Mouse (Mus musculus) limb, embryonic 13.5 days (tissue): Measurements from ENCODE around the gene Fbxw4. TPM values are rescaled to one million over a fixed set of nuclear protein-coding genes. Genes with fewer than 3 reads are reported as not detected.

Experiments
- ATAC-seq: fragments of 200-750 bp; cut with Nextera tagmentation; 2 replicates; pipeline ENCODE4 v1.8.0; 2017; ENCODE audit warnings: low read depth, moderate number of reproducible peaks, moderate TSS enrichment; ENCODE audit not compliant: low FRiP score
- H3K27ac ChIP-seq: fragments of 300-500 bp; sonication (generic); 2 replicates; pipeline ENCODE4 v1.5.1; 2015; ENCODE audit warnings: inconsistent platforms, mild to moderate bottlenecking, moderate library complexity
- H3K27me3 ChIP-seq: fragments of 300-500 bp; sonication (generic); 2 replicates; pipeline ENCODE4 v1.6.1; 2015; ENCODE audit warnings: mild to moderate bottlenecking, inconsistent platforms
- H3K36me3 ChIP-seq: fragments of 300-500 bp; sonication (generic); 2 replicates; pipeline ENCODE4 v1.6.1; 2015; ENCODE audit warnings: inconsistent platforms, mild to moderate bottlenecking, moderate library complexity
- H3K4me1 ChIP-seq: fragments of 300-500 bp; sonication (generic); 2 replicates; pipeline ENCODE4 v1.6.1; 2015; ENCODE audit warnings: inconsistent platforms
- H3K4me2 ChIP-seq: fragments of 300-500 bp; sonication (generic); replicated peaks from 2 replicates; pipeline ENCODE4 v1.6.1; 2015; ENCODE audit warnings: inconsistent platforms, mild to moderate bottlenecking, moderate library complexity
- H3K4me3 ChIP-seq: fragments of 300-500 bp; sonication (generic); 2 replicates; pipeline ENCODE4 v1.5.1; 2015; ENCODE audit warnings: moderate library complexity, mild to moderate bottlenecking, inconsistent platforms
- H3K9ac ChIP-seq: fragments of 300-500 bp; sonication (generic); 2 replicates; pipeline ENCODE4 v1.6.1; 2015; ENCODE audit warnings: mild to moderate bottlenecking, inconsistent platforms
- H3K9me3 ChIP-seq: fragments of 300-500 bp; sonication (generic); 2 replicates; pipeline ENCODE4 v1.6.1; 2016; ENCODE audit warnings: inconsistent platforms
- WGBS: fragments of 180-500 bp; shearing (Covaris S2); methylation state at CpG from one replicate; pipeline ENCODE4 v1.1.7; 2015; 5-methylcytosine and 5-hydroxymethylcytosine counted together
- polyA plus RNA-seq: library from polyadenylated mRNA; unstranded; fragments of >200 nt; fragmentation: Nextera tagmentation; extraction: Ambion mirVana; gene quantifications from 2 replicates; pipeline ENCODE4 v1.2.1, GENCODE M21; 2015

Fbxw4 gene
- polyA plus RNA-seq, 1 experiment from 2014 or later, result 5.6 TPM

DNA sequence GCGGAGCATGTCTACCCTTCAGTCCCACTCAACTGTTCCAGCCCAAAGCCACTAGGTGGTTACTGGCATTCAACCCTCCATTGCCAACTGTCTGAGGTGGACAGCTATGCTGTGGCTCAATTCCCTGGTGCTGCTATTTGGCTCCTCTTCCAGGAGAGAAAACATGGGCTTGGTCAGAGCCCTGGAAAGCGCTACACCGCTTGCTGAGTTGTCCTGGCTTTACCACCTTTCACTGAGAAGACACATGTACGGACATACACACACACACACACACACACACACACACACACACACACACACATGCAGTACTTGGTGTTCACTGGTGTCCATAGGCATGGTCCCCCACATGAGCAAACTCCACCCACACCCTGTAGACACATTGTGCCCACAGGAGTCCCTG, 53.4 kb downstream of the Fbxw4 start:
- Histone ChIP-seq H3K4me3 (no peak overlapping the region), H3K4me1 (peaks cover 13% of the 10 kb centered on the region), H3K27ac (no peak overlapping the region), H3K4me2 (no peak overlapping the region), H3K9me3 (no peaks in the 10 kb centered on the region), H3K9ac (no peak overlapping the region; the same call in 1 of the 2 replicates), H3K36me3 (peaks cover 17% of the 10 kb centered on the region), H3K27me3 (no peaks in the 10 kb centered on the region)
- no peak for ATAC-seq
- 92% methylated on average over 4 of the region's 4 CpGs for WGBS

GRCm38 (mm10) chr19:45602606-45603005, 57.5 kb downstream of the Fbxw4 start:
- no peak overlapping the region for H3K27ac ChIP-seq
- H3K9ac ChIP-seq, result no peak overlapping the region
- H3K4me3 ChIP-seq, result no peak overlapping the region
- H3K9me3 ChIP-seq, result no peaks in the 10 kb centered on the region
- H3K27me3 ChIP-seq, result no peaks in the 10 kb centered on the region
- no peak for ATAC-seq
- peaks cover 7% of the 10 kb centered on the region for H3K4me1 ChIP-seq
- H3K36me3 ChIP-seq, result peaks cover 19% of the 10 kb centered on the region
- H3K4me2 ChIP-seq, result no peak overlapping the region
- WGBS, result 81% methylated on average over 5 of the region's 5 CpGs

DNA sequence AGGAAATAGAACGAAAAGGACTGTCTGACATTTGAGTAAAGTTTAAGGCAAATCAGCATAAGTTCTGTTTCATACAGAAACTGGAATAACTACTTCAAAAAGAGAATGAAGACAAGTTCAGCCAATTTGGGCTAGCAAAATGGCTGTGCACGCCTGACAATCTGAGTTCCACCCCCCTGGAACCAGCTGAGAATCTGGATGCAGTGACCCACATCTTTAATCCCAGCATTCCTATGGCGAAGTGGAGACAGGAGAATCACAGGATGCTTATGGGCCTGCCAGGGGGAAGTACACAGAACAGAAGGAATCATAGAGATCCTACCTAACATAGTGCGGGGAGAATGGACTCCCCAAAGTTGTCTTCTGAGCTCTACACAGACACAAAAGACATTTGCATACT, 63.0 kb downstream of the Fbxw4 start:
- ATAC-seq, result no peak
- Histone ChIP-seq H3K36me3 (peaks cover 16% of the 10 kb centered on the region), H3K4me2 (no peak overlapping the region), H3K4me3 (no peak overlapping the region), H3K9ac (no peak overlapping the region), H3K4me1 (peaks cover 8% of the 10 kb centered on the region; the same call in 1 of the 2 replicates), H3K27me3 (no peaks in the 10 kb centered on the region), H3K27ac (no peak overlapping the region), H3K9me3 (no peaks in the 10 kb centered on the region)
- 82% methylated on average over 4 of the region's 4 CpGs for WGBS

DNA sequence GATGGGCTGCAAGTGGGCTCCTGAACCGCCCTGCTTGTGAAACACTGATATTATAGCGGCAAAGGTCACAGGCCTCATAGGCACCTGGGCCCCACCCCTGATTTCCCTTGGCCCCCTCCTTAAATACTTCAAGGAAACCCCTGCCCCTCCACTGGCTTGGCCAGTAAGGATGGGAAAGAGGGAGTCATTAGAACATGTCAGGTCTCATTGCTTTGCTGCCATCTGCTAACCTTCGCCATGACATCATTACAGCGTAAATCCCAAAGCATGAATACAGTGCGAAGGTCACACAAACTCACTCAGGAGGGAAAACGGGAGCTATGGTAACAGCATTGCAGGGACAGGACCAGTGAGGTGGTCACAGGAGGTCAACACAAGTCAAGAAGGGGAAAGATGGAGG, 63.7 kb downstream of the Fbxw4 start:
- no peak overlapping the region for H3K4me2 ChIP-seq
- no peak overlapping the region for H3K4me3 ChIP-seq
- no peak for ATAC-seq
- peaks cover 8% of the 10 kb centered on the region; the same call in 1 of the 2 replicates for H3K4me1 ChIP-seq
- H3K27me3 ChIP-seq, result no peaks in the 10 kb centered on the region
- no peak overlapping the region for H3K9ac ChIP-seq
- peaks cover 18% of the 10 kb centered on the region for H3K36me3 ChIP-seq
- no peaks in the 10 kb centered on the region for H3K9me3 ChIP-seq
- 76% methylated on average over 6 of the region's 6 CpGs for WGBS
- H3K27ac ChIP-seq, result no peak overlapping the region

DNA sequence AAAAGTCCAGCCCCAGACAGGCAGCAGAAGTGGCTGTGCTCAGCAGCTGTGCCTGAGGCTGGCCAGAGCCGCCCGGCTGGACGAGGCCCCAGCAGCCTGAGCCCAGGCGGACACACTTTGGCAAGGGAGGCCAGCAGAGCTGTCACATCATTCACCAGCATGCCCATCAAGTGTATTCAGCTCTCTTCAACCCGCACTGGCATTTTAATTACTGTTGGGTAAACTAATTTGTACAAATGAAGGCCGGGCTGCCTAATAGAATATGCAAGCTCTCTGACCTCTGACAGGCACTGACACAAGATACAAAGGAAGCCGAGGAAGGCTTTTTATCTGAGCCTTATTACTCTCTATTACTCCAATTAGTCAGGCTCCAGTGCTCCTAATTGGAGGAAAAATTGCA, 64.1 kb downstream of the Fbxw4 start:
- H3K4me3 ChIP-seq, result no peak overlapping the region
- H3K36me3 ChIP-seq, result peaks cover 20% of the 10 kb centered on the region
- H3K27me3 ChIP-seq, result no peaks in the 10 kb centered on the region
- 35% methylated on average over 7 of the region's 7 CpGs for WGBS
- no peaks in the 10 kb centered on the region for H3K9me3 ChIP-seq
- peaks cover 8% of the 10 kb centered on the region; the same call in 1 of the 2 replicates for H3K4me1 ChIP-seq
- H3K9ac ChIP-seq, result 0 out of 2 replicates have a peak overlapping the region, but pooled peaks have one; percentile 45
- no peak overlapping the region for H3K27ac ChIP-seq
- no peak overlapping the region for H3K4me2 ChIP-seq
- ATAC-seq, result no peak

DNA sequence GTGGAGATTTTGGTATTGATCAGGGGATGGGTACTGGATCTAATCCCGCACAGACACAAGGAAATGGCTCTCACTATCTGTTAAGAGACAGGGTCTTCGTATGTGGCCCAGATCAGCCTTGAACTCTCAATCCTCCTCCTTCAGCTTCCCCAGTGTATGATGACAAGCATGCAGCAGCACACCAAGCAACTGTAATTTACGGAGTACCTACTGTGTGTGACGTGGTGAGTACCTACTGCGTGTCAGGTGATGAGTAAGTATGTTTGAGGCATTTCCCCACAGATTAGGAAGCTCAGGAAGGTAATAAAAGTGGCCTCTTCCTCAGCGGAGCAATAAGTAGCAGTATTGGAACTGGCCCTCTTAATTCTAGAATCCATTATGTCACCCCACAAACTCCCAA, 64.6 kb downstream of the Fbxw4 start:
- peaks cover 8% of the 10 kb centered on the region; the same call in 1 of the 2 replicates for H3K4me1 ChIP-seq
- H3K9me3 ChIP-seq, result no peaks in the 10 kb centered on the region
- H3K36me3 ChIP-seq, result peaks cover 23% of the 10 kb centered on the region
- no peak overlapping the region for H3K4me2 ChIP-seq
- H3K27me3 ChIP-seq, result no peaks in the 10 kb centered on the region
- no peak overlapping the region for H3K4me3 ChIP-seq
- WGBS, result 87% methylated on average over 6 of the region's 6 CpGs
- no peak overlapping the region for H3K9ac ChIP-seq
- no peak overlapping the region for H3K27ac ChIP-seq
- no peak for ATAC-seq

GRCm38 (mm10) chr19:45594079-45594478, 66.0 kb downstream of the Fbxw4 start:
- no peaks in the 10 kb centered on the region for H3K9me3 ChIP-seq
- H3K4me2 ChIP-seq, result no peak overlapping the region
- ATAC-seq, result no peak
- no peak overlapping the region for H3K27ac ChIP-seq
- peaks cover 8% of the 10 kb centered on the region; the same call in 1 of the 2 replicates for H3K4me1 ChIP-seq
- H3K36me3 ChIP-seq, result peaks cover 22% of the 10 kb centered on the region
- no peaks in the 10 kb centered on the region for H3K27me3 ChIP-seq
- WGBS, result 89% methylated on average over 7 of the region's 7 CpGs
- H3K9ac ChIP-seq, result no peak overlapping the region
- no peak overlapping the region for H3K4me3 ChIP-seq

DNA sequence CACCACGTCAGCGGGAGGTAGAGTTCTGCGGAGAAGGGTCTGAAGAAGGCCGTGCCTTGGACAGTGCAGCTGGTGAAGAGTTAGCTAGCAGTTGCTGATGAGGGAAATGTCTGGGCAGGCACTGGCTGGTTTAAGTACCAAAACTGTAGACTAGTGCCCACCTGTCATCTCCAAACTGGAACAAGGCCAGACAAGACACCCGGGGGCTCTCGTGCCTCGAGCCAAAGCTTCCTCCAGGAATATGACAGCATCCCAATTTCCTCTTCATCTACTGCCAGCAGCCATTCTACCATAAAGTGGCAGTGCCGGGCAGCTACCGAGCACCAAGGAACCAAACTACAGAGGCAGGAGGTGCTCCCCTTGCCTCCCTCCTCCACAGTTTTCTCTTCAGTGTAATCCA, 67.2 kb downstream of the Fbxw4 start:
- ATAC-seq, result no peak
- no peak overlapping the region for H3K27ac ChIP-seq
- no peaks in the 10 kb centered on the region for H3K9me3 ChIP-seq
- H3K36me3 ChIP-seq, result peaks cover 29% of the 10 kb centered on the region
- no peak overlapping the region for H3K4me2 ChIP-seq
- H3K4me3 ChIP-seq, result no peak overlapping the region
- 85% methylated on average over 9 of the region's 9 CpGs for WGBS
- H3K4me1 ChIP-seq, result peaks cover 8% of the 10 kb centered on the region; the same call in 1 of the 2 replicates
- no peak overlapping the region for H3K9ac ChIP-seq
- H3K27me3 ChIP-seq, result no peaks in the 10 kb centered on the region

DNA sequence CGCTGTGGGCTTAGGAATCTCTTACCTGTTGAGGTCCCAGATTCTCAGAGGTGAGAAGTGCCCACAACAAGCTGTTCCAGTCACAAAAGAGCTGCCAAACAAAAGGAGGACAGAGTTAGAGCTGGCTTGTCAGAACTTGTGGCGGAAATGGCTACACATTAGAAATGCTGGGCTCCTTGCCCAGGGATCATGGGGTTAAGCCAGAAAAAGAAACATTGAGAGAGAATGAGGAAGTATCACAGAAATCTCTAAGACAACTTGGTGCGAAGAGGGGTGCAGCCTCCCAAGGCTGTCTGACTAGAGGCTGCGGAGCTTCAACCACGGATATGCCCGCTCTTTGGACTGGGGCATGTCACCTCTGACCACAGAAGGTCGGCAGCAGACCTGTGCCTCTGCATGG, 68.4 kb downstream of the Fbxw4 start:
- Histone ChIP-seq H3K36me3 (peaks cover 35% of the 10 kb centered on the region), H3K4me3 (no peak overlapping the region), H3K9me3 (no peaks in the 10 kb centered on the region), H3K4me2 (no peak overlapping the region), H3K4me1 (peaks cover 8% of the 10 kb centered on the region; the same call in 1 of the 2 replicates), H3K27me3 (no peaks in the 10 kb centered on the region), H3K27ac (no peak overlapping the region), H3K9ac (no peak overlapping the region)
- no peak for ATAC-seq
- WGBS, result 90% methylated on average over 7 of the region's 7 CpGs

DNA sequence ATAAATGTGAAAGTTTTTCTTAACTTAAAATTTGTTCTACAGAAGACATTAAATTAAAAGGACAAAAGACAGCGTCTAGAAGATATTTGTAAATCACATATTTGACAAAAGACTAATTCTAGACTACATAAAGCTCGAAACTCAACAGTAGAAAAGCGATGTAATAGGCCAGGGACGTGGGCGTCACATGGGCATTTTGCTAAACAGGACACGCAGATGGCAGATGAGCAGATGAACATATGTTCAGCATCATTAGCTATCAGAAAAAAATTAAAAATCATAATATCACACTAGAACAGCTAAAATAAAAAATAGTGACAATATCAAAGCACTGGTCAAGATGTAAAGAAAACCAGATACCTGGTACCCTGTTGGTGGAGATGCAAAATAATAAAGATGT, 70.4 kb downstream of the Fbxw4 start:
- peaks cover 35% of the 10 kb centered on the region for H3K36me3 ChIP-seq
- WGBS, result 95% methylated on average over 6 of the region's 6 CpGs
- H3K4me1 ChIP-seq, result peaks cover 6% of the 10 kb centered on the region
- no peak overlapping the region for H3K4me2 ChIP-seq
- H3K27ac ChIP-seq, result no peak overlapping the region
- no peak overlapping the region for H3K4me3 ChIP-seq
- H3K27me3 ChIP-seq, result no peaks in the 10 kb centered on the region
- H3K9me3 ChIP-seq, result no peaks in the 10 kb centered on the region
- no peak for ATAC-seq
- H3K9ac ChIP-seq, result no peak overlapping the region

DNA sequence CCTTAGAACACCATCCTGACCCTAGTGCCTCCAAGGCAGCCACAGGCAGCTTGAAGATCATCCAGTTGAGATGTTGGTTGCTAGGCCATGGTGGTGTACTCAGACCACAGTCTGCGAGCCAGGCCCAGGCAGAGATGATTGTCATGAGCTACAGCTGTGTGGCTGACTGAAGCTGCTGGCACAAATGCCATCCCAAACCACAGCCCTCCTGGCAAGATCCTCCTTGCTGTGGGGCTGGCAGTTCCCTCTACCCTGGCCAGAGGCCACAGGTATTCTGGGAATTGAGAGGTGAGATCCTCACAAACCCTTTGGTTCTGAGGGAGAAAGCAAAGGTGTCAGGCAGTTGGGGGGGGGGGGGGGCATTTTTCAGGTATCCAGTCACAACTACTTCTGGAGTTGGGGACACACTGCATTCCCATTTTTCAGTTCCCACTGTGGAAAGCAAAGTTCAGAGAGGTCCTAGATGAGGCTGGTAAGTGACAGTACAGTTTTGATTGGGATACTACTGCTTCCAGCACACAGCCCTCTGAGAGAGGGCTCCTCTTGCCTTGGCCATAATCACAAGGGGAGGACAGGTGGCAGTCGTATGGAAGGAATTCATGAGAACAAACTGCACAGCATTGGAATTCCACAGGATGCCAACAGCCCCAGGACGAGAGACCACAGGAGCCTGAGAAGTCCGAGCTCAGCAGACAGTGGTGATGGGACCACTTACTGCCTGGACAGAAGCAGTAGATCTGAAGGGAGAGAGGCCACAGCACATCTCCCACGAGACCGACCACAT, 72.4 kb downstream of the Fbxw4 start:
- ATAC-seq, result no peak
- Histone ChIP-seq H3K4me1 (peaks cover 9% of the 10 kb centered on the region), H3K4me2 (no peak overlapping the region), H3K36me3 (peaks cover 41% of the 10 kb centered on the region), H3K4me3 (no peak overlapping the region), H3K27ac (no peak overlapping the region), H3K9me3 (no peaks in the 10 kb centered on the region), H3K27me3 (no peaks in the 10 kb centered on the region), H3K9ac (no peak overlapping the region)
- WGBS, result 73% methylated on average over 6 of the region's 6 CpGs

- no peak overlapping the region for H3K4me3 ChIP-seq
- no peak overlapping the region for H3K27ac ChIP-seq
- peaks cover 18% of the 10 kb centered on the region for H3K4me1 ChIP-seq
- H3K36me3 ChIP-seq, result peaks cover 33% of the 10 kb centered on the region
- no peak overlapping the region for H3K4me2 ChIP-seq
- ATAC-seq, result no peak
- H3K9me3 ChIP-seq, result no peaks in the 10 kb centered on the region
- no peaks in the 10 kb centered on the region for H3K27me3 ChIP-seq
- H3K9ac ChIP-seq, result no peak overlapping the region
- WGBS, result 73% methylated on average over 3 of the region's 3 CpGs
These were observed 73.3 kb downstream of the Fbxw4 start for GRCm38 (mm10) chr19:45586850-45587249.
